Mouse (Mus musculus) stomach, postnatal 0 days (tissue): ENCODE measurements around the gene Pcolce. TPM values are rescaled to one million over a fixed set of nuclear protein-coding genes. Genes with fewer than 3 reads are reported as not detected.

Source experiments
- ATAC-seq: fragments of 200-750 bp; cut with Nextera tagmentation; 2 replicates; pipeline ENCODE4 v1.8.0; 2017; ENCODE audit not compliant: low FRiP score, low TSS enrichment
- DNase-seq: peaks from one replicate; pipeline ENCODE4 v3.0.0-alpha.2; 2016; ENCODE audit warnings: low spot score
- H3K27ac ChIP-seq: fragments of 300-500 bp; sonication (generic); replicated peaks from 2 replicates; pipeline ENCODE4 v1.5.1; 2014; ENCODE audit warnings: mild to moderate bottlenecking, control low read depth
- H3K27me3 ChIP-seq: fragments of 300-500 bp; sonication (generic); 2 replicates; pipeline ENCODE4 v1.6.1; 2014; ENCODE audit warnings: low read length; ENCODE audit not compliant: control insufficient read depth, insufficient read depth
- H3K36me3 ChIP-seq: fragments of 300-500 bp; sonication (generic); 2 replicates; pipeline ENCODE4 v1.6.1; 2014; ENCODE audit warnings: low read length, mixed read lengths; ENCODE audit not compliant: control insufficient read depth, insufficient read depth
- H3K4me1 ChIP-seq: fragments of 300-500 bp; sonication (generic); replicated peaks from 2 replicates; pipeline ENCODE4 v1.6.1; 2014; ENCODE audit warnings: antibody characterized with exemption; ENCODE audit not compliant: control insufficient read depth, insufficient read depth
- H3K4me2 ChIP-seq: fragments of 300-500 bp; sonication (generic); replicated peaks from 2 replicates; pipeline ENCODE4 v1.6.1; 2014; ENCODE audit warnings: low read depth, mild to moderate bottlenecking, control low read depth, moderate library complexity
- H3K4me3 ChIP-seq: fragments of 300-500 bp; sonication (generic); 2 replicates; pipeline ENCODE4 v1.5.1; 2014; ENCODE audit warnings: low read depth, low read length, control low read depth
- H3K9ac ChIP-seq: fragments of 300-500 bp; sonication (generic); 2 replicates; pipeline ENCODE4 v1.6.1; 2014; ENCODE audit warnings: mild to moderate bottlenecking, low read length, control low read depth, mixed read lengths
- H3K9me3 ChIP-seq: fragments of 300-500 bp; sonication (generic); 2 replicates; pipeline ENCODE4 v1.6.1; 2016; ENCODE audit warnings: low read length; ENCODE audit not compliant: control insufficient read depth
- CTCF ChIP-seq: IDR thresholded peaks from 2 replicates; pipeline ENCODE4 v1.5.1; 2016; ENCODE audit warnings: antibody characterized with exemption, low read depth, mild to moderate bottlenecking, moderate library complexity
- EP300 ChIP-seq: optimal IDR thresholded peaks from 2 replicates; pipeline ENCODE3; 2016; ENCODE audit warnings: antibody characterized with exemption
- WGBS: fragments of 180-500 bp; shearing (Covaris S2); extraction: QIAGEN DNeasy Blood & Tissue Kit; methylation state at CpG from one replicate; pipeline ENCODE4 v1.1.7; 2014; 5-methylcytosine and 5-hydroxymethylcytosine counted together
- polyA plus RNA-seq: library from polyadenylated mRNA; unstranded; fragments of >200 nt; fragmentation: Nextera tagmentation; extraction: Ambion mirVana; gene quantifications from 2 replicates; pipeline ENCODE4 v1.2.1, GENCODE M21; 2015

Gene Pcolce
- polyA plus RNA-seq, 1 experiment from 2014 or later = 85.9 TPM

- Histone ChIP-seq H3K4me1 (peaks cover 8% of the 10 kb centered on the region), H3K27ac (peak overlapping the region; percentile 97), H3K36me3 (peaks cover 22% of the 10 kb centered on the region), H3K9me3 (no peaks in the 10 kb centered on the region), H3K4me2 (peak overlapping the region; percentile 75), H3K9ac (peak overlapping the region; percentile 87), H3K27me3 (no peaks in the 10 kb centered on the region), H3K4me3 (peak overlapping the region; percentile 91; the same call in 1 of the 2 replicates)
- DNase-seq (no peak), ATAC-seq (no peak)
- WGBS = 57% methylated on average over 4 of the region's 4 CpGs
- TF ChIP-seq CTCF = no peak
- TF ChIP-seq EP300 = no peak
Observed at GRCm38 (mm10) chr5:137631591-137631990, 18.0 kb upstream of the Pcolce start.

GRCm38 (mm10) chr5:137631171-137631570 lies 17.6 kb upstream of the Pcolce start:
- TF ChIP-seq CTCF (no peak), EP300 (no peak)
- peak overlapping the region; percentile 91 for H3K4me3 ChIP-seq
- DNase-seq (no peak), ATAC-seq (no peak)
- WGBS = 38% methylated on average over 9 of the region's 9 CpGs
- peak overlapping the region; percentile 75 for H3K4me2 ChIP-seq
- peaks cover 8% of the 10 kb centered on the region for H3K4me1 ChIP-seq
- peak overlapping the region; percentile 97 for H3K27ac ChIP-seq
- H3K9me3 ChIP-seq = no peaks in the 10 kb centered on the region
- peak overlapping the region; percentile 87 for H3K9ac ChIP-seq
- peaks cover 19% of the 10 kb centered on the region for H3K36me3 ChIP-seq
- no peaks in the 10 kb centered on the region for H3K27me3 ChIP-seq

DNA sequence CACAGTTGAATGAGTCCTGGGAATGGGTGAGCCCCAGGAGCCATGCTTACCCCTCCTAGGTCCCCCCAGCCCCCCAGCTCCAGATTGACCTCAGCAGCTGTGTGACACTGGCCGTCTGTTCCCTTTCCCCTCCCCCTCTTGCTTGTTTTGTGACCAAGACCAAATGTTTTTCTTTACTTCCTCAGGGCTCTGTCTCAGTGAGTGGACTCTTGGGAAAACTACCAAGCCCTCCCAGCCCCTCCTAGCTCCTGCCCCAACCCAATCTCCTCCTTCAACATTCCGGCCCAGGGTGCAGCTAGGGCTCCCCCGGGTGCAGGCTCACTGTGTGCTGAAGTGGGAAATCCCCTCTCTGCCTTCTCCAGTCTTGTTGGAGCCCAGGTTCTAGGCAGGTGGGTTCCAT lies 17.0 kb upstream of the Pcolce start:
- WGBS = 12% methylated on average over 3 of the region's 3 CpGs
- Histone ChIP-seq H3K9ac (peak overlapping the region; percentile 87), H3K36me3 (peaks cover 14% of the 10 kb centered on the region), H3K4me1 (peaks cover 8% of the 10 kb centered on the region), H3K27me3 (no peaks in the 10 kb centered on the region), H3K27ac (peak overlapping the region; percentile 97), H3K4me3 (peak overlapping the region; percentile 91), H3K9me3 (no peaks in the 10 kb centered on the region), H3K4me2 (peak overlapping the region; percentile 75)
- TF ChIP-seq EP300 = no peak
- TF ChIP-seq CTCF = no peak
- DNase-seq (peak; percentile 78), ATAC-seq (peak; percentile 13; the same call in 1 of the 2 replicates)

GRCm38 (mm10) chr5:137629906-137630545 lies 16.4 kb upstream of the Pcolce start:
- no peaks in the 10 kb centered on the region for H3K27me3 ChIP-seq
- H3K4me2 ChIP-seq = peak overlapping the region; percentile 75
- H3K27ac ChIP-seq = peak overlapping the region; percentile 97
- H3K9ac ChIP-seq = peak overlapping the region; percentile 87
- H3K4me3 ChIP-seq = peak overlapping the region; percentile 91
- H3K4me1 ChIP-seq = peaks cover 8% of the 10 kb centered on the region
- ATAC-seq (peak; percentile 70), DNase-seq (peak; percentile 89)
- peaks cover 8% of the 10 kb centered on the region; the same call in 1 of the 2 replicates for H3K36me3 ChIP-seq
- H3K9me3 ChIP-seq = no peaks in the 10 kb centered on the region
- WGBS = 11% methylated on average over 6 of the region's 6 CpGs
- TF ChIP-seq EP300 (no peak), CTCF (no peak)

GRCm38 (mm10) chr5:137629306-137629721 lies 15.7 kb upstream of the Pcolce start:
- 0% methylated on average over 20 of the region's 23 CpGs for WGBS

DNA sequence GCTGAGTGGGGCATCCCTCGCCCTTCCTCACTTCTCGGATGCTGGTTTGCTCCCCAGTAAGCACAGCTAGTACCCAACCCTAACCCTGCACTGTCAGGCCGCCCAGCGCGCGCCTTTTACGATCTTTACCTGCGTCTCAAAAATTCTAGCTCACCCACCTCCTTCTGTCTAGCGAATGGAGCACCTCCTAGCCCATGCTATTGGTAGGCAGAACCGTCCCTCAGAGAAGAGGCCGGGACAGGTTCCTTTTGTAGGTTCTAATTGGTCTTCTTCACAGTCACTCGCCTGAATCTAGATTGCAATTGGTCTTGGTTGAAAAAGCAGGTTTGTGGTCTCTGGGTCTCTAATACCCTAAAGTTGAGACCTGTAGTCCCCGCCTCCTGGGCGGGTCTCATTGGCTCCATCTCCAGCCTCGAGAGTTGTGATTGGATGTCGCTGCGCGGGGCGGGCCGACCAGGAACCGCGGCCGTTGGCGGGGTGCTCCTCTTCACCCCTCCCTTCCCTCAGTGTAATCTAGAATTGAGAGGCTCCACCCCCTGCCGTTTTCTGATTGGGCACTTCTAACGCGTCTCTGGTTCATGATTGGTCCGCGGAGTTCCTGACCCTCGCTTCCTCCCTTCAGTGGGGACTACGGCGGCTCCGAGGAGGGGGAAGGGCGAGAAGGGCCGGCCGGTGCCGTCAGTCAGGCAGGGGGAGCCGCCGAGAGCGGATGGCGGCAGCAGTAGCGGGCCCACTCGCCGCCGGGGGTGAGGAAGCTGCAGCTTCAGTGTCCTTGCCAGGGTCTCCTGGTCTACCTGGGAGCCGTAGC lies 15.1 kb upstream of the Pcolce start, which contains the start of the genes Fbxo24, Lrch4 and Gm20605:
TSS of gene Fbxo24 (minus strand) at position 505 of the 808 bp plus-strand sequence.
TSS of gene Lrch4 (plus strand) at position 624 of the 808 bp plus-strand sequence.
TSS of gene Gm20605 (plus strand) at position 678 of the 808 bp plus-strand sequence.
- peak; percentile 99 for DNase-seq
- no peaks in the 10 kb centered on the region for H3K9me3 ChIP-seq
- peak within 1 kb of the TSS; percentile 91 for H3K4me3 ChIP-seq
- H3K27ac ChIP-seq = peak within 1 kb of the TSS; percentile 97
- peak within 1 kb of the TSS; percentile 87 for H3K9ac ChIP-seq
- peak; percentile 95 for ATAC-seq
- no peaks in the 10 kb centered on the region for H3K27me3 ChIP-seq
- under 1% methylated on average over 44 of the region's 46 CpGs for WGBS
- H3K4me2 ChIP-seq = peak within 1 kb of the TSS; percentile 75
- peaks cover 2% of the 10 kb centered on the region; the same call in 1 of the 2 replicates for H3K36me3 ChIP-seq
- peaks cover 8% of the 10 kb centered on the region for H3K4me1 ChIP-seq
- TF ChIP-seq EP300 (peak; percentile 91), CTCF (peak; percentile 47)

More at GRCm38 (mm10) chr5:137629306-137629721, 15.7 kb upstream of the Pcolce start:
- H3K36me3 ChIP-seq = peaks cover 7% of the 10 kb centered on the region; the same call in 1 of the 2 replicates
- H3K27ac ChIP-seq = peak overlapping the region; percentile 97
- H3K4me1 ChIP-seq = peaks cover 8% of the 10 kb centered on the region
- peak overlapping the region; percentile 75 for H3K4me2 ChIP-seq
- no peaks in the 10 kb centered on the region for H3K27me3 ChIP-seq
- H3K4me3 ChIP-seq = peak overlapping the region; percentile 91
- H3K9me3 ChIP-seq = no peaks in the 10 kb centered on the region
- ATAC-seq (peak; percentile 11), DNase-seq (peak; percentile 81)
- peak overlapping the region; percentile 87 for H3K9ac ChIP-seq
- TF ChIP-seq CTCF = 0 out of 2 replicates have a peak, but pooled peaks have one; percentile 0
- TF ChIP-seq EP300 = no peak
